Mouse (Mus musculus): ENCODE results near the gene Stam. TPM values are rescaled to one million over a fixed set of nuclear protein-coding genes. Genes with fewer than 3 reads are reported as not detected.
A peak's percentile ranks its signal among the peaks of the same experiment; 100 is the strongest.
"Not testable (repeated sequence)": the region's sequence is repeated elsewhere in the genome, so short reads cannot be mapped to it uniquely, and the experiment has no call there.

Gene Stam
- 100 to 1,000 TPM in 1 of 2 experiments, 10 to 100 TPM in 1; 89.5 to 104 TPM for total RNA-seq (2021)
- long read RNA-seq, experiment 1, full-length matches to known transcripts = 10 of 19 reads
- long read RNA-seq, experiment 1, partial matches to known transcripts = 6 of 19 reads
- long read RNA-seq, experiment 1, other reads (novel, unspliced or antisense) = 3 of 19 reads
- long read RNA-seq, experiment 2, full-length matches to known transcripts = 6 of 15 reads
- long read RNA-seq, experiment 2, partial matches to known transcripts = 4 of 15 reads
- long read RNA-seq, experiment 2, other reads (novel, unspliced or antisense) = 5 of 15 reads

DNA sequence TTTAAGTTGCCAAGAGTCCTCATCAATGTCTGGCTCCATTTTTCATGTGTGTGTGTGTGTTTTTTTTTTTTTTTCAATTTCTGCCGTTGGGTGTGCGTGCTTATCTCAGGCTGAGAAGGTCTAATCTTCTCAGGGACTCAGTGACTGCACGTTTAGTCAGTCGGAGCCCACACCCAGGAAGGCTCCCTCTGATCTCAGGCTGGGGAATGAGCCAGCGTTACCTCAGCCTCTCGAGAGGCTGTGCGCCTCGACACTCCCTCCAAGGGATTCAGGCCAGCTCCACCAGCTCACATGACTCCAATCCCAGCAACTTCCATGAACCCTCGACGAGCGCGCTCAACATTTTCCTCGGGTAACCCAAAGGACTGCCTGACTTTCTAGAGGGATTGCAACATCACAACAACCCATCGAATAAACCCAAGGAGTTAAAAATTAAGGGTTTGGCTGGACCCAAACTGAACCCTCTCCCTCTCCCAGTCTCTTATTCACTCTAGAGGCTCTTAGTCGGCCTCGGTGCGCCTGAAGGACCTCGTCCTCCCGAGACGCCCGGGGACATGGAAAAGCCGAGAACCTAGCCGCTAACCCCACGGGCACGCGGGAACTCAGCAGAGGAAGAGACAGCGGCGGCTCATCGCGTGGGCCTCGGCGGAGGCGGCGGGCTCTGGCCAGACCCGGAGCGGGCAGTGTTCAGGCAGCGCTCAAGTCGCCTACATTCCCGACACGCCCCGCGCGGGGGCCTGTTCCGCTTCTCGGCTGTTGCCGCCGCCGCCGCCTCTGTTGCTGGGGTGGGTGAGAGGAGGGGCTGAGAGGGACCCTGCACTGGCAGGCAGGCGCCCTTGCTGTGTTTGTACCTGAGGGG, at the start of gene Stam:
Stam (plus strand) TSS at position 737 of the 859 bp plus-strand sequence.
- DNase-seq (ENCODE audit: low spot score in 2 of 2) = peak; percentile 88 to 90

- DNase-seq (ENCODE audit: low spot score in 2 of 2) = no peak
Observed at GRCm38 (mm10) chr2:14041249-14041648, 32.6 kb upstream of the Stam start.

GRCm38 (mm10) chr2:14043011-14043410, 30.9 kb upstream of the Stam start:
- no peak for DNase-seq (ENCODE audit: low spot score in 2 of 2)

GRCm38 (mm10) chr2:14043577-14044170, 30.2 kb upstream of the Stam start:
- DNase-seq (ENCODE audit: low spot score in 2 of 2) = no peak

DNA sequence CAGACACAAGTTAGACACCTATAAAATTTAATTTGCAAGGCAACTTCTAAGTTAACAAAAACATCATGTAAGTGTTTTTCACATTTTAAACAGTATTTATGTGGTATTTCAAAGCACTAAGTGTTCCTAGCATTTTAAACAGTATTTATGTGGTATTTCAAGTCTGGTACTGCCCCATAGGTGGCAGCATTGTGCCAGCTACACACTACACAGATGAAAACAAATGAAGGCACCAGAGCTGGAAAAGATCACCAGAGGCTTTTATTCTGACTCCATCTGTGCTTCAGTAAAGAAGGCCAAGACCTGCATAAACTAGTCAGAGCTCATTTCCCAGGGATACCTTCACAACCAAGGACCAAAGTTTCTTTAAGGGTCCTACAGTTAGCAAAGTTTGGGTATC, 25.5 kb upstream of the Stam start:
- peak; percentile 45 to 83 for DNase-seq (ENCODE audit: low spot score in 2 of 2)

DNA sequence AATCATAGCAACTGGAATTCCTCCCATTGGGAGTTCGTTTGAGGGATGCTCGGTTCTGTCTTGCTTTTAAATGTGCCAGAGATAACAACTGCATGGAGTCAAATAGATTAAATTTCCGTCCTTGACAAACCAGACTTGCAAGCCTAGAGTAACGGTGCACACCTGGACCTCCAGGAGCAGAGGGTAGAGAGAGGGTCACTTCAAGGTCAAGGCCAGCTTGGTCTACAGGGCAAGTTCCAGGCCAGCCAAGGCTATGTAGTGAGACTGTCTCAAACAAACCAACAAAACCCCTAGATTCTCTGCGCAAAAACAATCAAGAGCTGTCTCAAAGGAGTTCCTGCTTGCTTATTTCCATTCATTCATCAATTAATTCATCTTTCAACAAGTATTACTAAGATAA, 25.1 kb upstream of the Stam start:
- DNase-seq (ENCODE audit: low spot score in 2 of 2) = no peak

DNA sequence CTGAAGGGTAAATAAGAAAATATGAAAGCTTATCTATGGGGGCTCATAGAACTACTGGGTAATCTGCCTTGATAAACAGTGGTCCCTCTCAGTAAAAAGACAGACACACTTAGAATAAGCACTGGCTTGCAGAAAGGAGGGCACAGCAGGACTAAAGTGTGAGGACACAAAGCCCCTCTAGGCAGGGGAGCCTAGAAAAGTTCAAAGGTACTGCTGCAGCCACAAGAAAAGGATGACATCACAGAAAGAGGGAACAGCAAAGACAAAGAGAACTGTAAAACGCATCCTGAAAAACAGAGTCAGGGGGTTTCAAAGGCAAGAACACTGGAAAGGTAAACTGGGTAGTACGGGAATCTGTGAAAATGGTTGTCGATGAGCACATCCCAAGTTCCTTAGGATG, 20.3 kb upstream of the Stam start:
- no peak for DNase-seq (ENCODE audit: low spot score in 2 of 2)

- DNase-seq (ENCODE audit: low spot score in 2 of 2) = no peak
Observed at GRCm38 (mm10) chr2:14054163-14054562, 19.7 kb upstream of the Stam start.

- DNase-seq (ENCODE audit: low spot score in 2 of 2) = no peak
Observed at GRCm38 (mm10) chr2:14054716-14055115, 19.2 kb upstream of the Stam start.

DNA sequence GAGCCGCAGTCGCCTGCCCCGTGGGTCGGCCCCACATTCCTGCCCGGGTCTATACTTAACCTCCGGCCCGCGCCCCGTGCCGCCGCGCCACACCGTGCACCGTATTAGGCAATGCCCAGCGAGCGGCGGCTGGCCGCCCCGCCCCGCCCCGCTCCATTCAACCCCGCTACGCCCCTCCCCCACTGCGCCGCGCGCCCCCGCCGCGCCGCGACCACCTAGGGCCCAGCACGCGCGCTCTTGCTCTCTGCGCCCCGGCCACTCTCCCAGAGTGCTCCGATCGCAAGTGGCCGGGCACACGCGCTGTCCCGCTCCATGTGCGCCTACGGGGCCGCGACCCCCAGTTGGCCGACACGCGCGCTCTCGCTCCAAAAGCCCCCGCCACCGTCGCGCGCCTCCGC, 18.7 kb upstream of the Stam start:
- peak in 1 of 2 experiments; percentile 66 for DNase-seq (ENCODE audit: low spot score in 2 of 2)

GRCm38 (mm10) chr2:14055566-14056331, 18.1 kb upstream of the Stam start, which contains the start of gene Hacd1:
Gene Hacd1 (minus strand): TSS chr2:14056135.
- peak; percentile 90 to 92 for DNase-seq (ENCODE audit: low spot score in 2 of 2)

GRCm38 (mm10) chr2:14065704-14066650, 7.9 kb upstream of the Stam start:
- DNase-seq (ENCODE audit: low spot score in 2 of 2) = no peak

GRCm38 (mm10) chr2:14069027-14069426, 4.9 kb upstream of the Stam start:
- no peak for DNase-seq (ENCODE audit: low spot score in 2 of 2)

GRCm38 (mm10) chr2:14070466-14070865, 3.4 kb upstream of the Stam start:
- peak in 1 of 2 experiments; percentile 57 for DNase-seq (ENCODE audit: low spot score in 2 of 2)

- DNase-seq (ENCODE audit: low spot score in 2 of 2) = no peak
Observed at GRCm38 (mm10) chr2:14073008-14073361, 913 bp upstream of the Stam start.

- no peak for DNase-seq (ENCODE audit: low spot score in 2 of 2)
Observed at GRCm38 (mm10) chr2:14074221-14074901, 463 bp downstream of the Stam start.

GRCm38 (mm10) chr2:14078527-14078926, 4.6 kb downstream of the Stam start:
- DNase-seq (ENCODE audit: low spot score in 2 of 2) = not testable (repeated sequence)

GRCm38 (mm10) chr2:14100533-14100932, 26.6 kb downstream of the Stam start:
- no peak for DNase-seq (ENCODE audit: low spot score in 2 of 2)

DNA sequence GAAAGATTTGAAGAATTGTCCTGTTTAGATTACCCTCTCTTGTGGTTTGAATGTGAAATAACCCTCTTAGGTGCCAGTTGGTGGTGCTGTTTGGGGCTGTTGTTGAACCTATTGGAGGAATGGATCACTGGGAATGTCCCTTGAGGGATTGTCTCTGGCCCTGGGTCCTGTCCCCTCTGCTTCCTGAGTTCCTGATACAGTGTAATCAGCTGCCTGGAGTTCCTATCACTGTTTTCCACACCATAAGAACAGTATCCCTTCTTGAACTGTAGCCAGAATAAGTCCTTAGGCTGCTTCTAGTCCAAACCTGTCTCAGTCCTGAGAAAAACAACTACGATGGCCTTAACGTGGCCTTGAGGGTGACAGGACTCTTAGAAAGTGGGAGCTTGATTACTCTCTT, 28.7 kb downstream of the Stam start:
- DNase-seq (ENCODE audit: low spot score in 2 of 2) = no peak
